Mouse (Mus musculus) heart, adult 8-10 months (tissue): ENCODE data around the gene Armc3. TPM values are rescaled to one million over a fixed set of nuclear protein-coding genes. Genes with fewer than 3 reads are reported as not detected.
"Not testable (repeated sequence)": the region's sequence is repeated elsewhere in the genome, so short reads cannot be mapped to it uniquely, and the experiment has no call there.

Experiments
- DNase-seq: peaks from one replicate; pipeline ENCODE4 v3.0.0; 2022; ENCODE audit warnings: low spot score
- total RNA-seq, 4 experiments: library from RNA; stranded (reverse); gene quantifications; 2 replicates each; pipeline ENCODE4 v1.2.4; 2022

The Armc3 gene
- total RNA-seq, 4 experiments from 2014 or later: not detected

DNA sequence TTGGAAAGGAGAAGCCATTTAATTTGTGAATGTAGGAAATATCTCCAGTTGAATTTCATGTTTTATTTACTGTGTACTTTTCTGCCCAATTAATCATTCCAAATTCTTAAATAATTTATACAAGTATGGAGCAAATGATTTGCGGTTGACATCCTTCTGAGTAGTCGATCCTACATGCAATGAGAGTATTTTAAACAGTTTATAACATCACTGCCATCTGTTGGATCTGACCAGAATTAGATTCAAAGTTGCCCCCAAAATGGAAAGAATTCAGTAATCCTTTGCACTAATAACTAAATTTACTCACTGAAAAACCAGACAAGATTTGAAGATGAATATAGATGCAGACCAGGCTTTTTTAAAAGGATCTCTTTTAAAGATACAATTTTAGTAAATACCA is 75.5 kb downstream of the Armc3 start:
- DNase-seq: no peak

DNA sequence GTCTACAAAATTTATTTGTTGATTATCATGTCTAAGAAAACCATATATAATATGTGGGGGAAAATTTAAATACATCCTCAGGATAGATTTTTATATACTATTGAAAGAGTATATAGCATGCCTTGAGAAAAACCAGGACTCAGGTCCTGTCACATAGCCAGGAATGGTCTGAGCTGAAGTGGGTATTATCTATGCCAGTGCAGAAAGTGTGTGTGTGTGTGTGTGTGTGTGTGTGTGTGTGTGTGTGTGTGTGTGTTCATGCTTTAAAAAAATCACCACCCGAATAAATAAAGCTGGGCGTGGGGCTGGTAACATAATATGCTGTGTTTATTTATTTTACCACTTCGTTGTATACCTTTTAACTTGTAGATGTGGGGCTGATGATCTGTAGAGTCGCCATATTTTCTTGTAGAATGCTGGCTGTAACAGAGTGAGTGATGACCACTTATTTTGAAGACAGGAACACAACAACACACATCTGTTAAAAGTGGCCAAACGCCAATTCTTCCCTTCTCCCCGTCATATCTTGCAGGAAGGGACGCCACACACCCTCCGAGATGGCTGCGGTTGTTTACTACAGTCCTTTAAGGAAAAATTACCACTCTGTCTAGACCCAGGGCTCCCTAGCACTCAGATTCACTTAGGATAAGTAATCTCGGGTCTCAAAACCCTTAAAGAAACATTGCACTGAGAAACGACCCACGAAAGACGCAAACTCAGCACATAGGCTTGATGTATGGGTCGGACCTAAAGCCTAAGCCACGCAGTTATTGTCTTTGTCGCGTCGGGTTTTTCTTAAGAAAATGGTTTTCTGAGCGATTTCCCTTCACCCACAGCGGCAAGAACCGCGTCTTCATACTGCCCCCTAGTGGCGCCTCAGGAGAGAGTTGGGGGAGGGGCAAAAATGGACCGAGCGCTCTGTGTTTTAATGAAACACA is 76.8 kb downstream of the Armc3 start:
- peak; percentile 82 for DNase-seq

DNA sequence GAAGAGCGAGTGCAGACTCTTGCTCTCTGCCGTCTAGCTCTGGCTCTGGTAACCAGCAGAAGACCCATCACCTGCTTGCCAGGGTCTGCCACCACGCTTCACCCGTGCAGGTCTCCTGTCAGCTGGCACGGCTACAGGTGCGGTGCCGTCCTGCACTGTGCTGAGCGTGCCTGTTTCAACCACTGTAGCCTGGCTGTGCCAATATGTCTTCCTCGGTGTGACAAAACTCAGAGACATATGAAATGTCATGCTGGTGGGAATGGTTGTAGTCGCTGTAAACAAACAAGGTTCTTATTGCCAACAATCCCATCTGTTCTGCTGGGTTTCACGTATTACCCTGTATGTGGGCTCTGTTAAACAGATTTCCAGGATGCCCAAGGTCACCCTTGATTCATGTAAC is 81.2 kb downstream of the Armc3 start:
- no peak for DNase-seq

DNA sequence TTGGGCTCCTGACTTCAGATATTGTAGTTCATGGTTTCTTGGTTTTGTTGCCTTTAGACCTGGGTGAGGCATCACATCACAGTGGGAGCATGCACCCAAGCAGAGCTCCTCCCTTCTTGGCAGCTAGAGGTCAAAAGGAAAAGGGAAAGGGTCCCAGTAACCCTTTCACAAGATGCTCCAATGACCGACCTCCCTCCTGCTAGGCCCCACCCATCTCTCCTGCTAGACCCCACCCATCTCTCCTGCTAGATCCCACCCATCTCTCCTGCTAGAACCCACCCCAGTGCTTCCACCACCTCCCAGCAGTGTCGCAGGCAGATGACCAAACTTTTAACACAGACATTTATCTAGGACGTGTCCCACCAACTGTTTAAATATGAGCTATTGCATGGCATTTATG is 93.3 kb downstream of the Armc3 start:
- DNase-seq: no peak

DNA sequence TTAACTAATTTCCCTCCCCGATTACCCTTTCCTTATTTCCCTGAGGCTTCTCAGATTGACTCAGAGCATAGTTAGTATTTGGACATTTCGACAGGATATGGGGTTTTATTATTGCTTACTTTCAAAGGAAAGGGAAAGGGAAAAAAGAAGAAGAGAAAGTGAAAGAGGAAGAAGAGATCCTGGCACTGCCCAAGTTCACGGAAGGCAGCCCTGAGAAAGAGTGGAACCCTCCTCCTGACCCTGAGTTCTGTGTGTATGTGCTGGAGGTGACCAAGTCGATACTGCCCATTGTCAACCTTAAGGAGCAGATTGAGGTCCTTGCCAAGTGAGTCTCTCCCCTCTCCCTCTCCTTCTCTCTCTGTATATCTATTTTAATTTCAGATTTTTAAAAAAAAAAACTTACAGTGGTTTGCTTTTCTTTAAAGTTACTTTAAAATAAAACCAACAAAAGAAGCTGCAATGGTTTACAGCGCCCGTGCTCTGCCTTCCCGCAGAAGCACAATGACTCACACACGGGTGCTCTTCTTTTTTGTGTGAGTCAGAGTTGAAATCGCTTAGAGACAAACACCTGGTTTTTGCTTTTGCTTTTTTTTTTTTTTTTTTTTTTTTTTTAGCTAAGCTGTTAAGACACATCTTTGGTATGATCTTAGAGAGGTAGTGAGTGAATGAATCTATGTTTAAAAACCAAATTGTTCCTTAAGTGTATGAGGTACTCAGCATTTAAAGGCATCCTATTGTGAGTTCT is 101.4 kb downstream of the Armc3 start:
- peak; percentile 24 for DNase-seq

DNA sequence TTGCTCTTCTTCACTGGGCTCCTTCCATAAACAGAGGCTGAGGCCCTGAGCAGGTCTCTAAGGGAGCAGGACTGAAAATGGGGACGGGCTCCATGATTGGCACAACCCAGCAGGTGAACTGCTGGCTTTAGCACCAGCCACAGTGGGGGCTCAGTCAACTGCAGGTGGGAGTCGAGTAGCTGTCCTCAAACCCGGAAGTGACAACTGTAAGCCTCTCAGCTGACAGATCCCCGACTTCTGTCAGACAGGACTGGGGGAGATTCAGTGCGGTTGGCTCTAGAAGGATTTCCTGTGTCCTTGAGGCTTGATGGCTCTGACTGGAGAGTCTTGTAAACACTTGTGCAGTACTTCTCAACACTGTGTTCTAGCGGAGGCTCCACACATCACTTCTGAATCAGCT is 102.1 kb downstream of the Armc3 start:
- peak; percentile 2 for DNase-seq

DNA sequence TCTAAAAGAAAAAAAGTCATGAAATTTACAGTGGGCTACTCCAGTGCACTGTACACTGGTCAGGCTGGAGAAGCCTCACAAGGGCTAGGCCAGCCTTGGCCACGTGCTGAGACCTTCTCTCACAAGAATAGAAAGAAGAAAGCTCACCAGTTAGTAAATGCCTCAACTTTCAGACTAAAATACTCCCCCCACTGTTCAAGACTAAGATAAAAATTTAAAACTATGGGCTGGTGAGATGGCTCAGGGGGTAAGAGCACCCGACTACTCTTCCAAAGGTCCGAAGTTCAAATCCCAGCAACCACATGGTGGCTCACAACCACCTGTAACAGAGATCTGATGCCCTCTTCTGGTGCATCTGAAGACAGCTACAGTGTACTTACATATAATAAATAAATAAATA is 104.0 kb downstream of the Armc3 start:
- DNase-seq: not testable (repeated sequence)

DNA sequence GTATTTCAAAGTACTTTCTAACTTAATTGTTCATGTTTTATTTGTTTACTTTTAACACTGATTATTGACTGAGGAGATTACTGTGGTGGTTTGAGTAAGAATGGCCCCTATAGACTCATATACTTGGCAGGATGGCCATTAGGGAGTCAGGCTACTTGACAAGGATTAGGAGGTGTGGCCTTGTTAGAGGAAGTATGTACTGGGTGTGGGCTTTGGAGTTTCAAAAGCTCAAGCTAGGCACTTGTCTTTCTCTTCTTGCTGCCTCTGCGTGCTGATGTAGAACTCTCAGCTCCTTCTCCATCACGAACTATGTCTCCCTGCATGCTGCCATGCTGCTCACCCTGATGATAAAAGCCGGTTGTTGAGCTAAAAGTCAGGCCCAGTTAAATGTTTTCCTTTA is 111.4 kb downstream of the Armc3 start:
- DNase-seq: no peak

DNA sequence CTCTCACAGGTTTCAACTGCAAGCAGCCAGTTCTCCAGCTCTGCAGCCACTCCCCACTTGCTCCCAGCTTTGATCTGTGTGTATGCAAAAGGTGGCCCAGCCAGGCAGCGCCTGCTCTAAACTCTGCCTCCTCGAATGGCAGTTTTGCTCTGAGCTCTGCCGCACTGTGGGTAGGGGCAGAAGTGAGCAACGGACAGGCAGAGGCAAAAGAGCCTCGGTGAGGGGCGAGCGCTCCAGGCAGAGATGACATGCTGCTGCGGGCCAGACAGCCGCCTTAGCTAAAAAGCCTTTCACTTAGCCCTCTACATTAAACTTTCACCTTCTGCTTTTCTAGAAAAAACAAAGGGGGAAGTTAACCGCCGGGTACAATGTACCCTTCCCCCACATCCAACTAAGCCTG is 117.0 kb downstream of the Armc3 start:
- no peak for DNase-seq

DNA sequence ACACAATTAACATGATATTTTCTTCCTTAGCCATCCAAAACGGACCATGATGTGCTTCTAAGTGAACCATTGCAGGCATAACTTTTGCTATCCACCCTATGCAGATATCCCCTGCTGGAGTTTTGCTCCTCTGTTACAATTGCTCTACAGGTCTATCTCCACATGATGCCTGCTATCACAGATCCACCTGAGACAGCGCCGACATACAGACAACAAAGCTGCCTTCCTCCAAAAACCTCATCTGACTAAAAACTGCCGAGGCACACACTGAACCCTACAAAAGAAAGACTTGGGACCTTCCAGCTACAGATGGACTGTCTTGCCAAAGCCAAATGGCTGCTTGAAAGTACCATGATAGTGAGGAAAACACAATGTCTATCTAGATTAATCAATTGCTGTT is 117.6 kb downstream of the Armc3 start:
- DNase-seq: no peak

DNA sequence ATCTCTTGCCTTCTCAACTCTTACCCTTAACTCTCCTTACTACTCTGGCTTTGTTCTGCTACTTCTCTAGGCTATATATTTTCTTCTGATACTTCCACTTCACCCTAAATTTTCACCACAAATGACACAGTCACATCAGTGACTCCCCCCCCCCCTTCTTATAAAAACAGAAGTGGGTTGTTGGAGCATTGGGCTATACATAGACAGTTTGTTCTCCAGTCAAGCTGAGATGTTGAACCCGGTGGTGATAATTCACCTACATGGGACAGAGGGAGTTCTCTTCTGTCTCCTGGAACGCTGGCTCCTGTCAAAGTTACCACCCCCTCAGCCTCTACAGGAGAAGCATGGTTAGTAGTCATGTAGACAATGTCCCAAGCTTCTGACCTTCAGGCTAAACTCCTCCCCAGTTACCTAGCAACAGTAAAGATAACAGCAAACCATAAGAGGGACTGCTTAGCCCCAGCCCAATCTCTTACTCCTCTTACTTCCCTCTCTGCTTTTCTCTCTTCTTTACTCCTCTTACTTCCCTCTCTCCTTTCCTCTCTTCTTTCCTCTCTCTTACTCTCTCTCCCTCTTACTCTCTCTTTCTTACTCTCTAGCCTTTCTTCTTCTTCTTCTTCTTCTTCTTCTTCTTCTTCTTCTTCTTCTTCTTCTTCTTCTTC is 118.2 kb downstream of the Armc3 start:
- not testable (repeated sequence) for DNase-seq

DNA sequence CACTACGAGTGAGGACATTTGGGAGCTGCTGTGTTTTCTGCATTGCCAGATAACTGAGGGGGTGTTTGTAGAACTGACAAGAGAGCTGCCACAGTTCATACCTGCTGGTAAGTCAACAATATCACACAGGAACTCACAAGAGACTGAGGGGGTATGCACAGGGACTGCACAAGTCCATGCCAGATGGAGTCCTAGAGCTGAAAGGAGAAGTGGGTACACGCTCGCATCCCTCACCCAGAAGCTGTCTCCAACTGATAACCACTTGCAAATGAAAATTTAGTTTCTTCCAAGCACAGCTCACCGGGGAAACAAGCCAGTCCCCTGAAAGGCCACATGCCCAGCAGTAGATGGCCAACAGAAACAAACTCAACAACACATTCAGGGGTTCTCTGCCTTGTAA is 119.4 kb downstream of the Armc3 start:
- no peak for DNase-seq

DNA sequence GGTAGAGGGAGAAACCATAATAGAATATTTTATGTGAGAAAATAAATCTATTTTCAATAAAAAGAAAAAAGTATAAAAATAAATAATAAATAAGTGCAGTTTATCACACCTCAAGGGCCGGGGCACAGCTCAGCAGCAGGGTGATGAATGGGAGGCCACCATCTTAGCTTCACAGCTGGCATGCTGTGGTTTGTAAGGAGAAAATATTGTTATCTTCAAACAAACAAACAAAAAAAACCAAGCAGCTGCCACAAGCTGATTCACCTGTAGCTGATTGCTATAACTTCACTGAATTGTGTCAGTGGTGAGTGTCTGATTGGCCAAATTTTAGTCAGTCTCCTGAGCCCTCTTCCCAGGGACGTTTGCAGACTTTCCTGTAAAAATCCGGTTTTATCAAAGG is 120.2 kb downstream of the Armc3 start:
- DNase-seq: no peak

DNA sequence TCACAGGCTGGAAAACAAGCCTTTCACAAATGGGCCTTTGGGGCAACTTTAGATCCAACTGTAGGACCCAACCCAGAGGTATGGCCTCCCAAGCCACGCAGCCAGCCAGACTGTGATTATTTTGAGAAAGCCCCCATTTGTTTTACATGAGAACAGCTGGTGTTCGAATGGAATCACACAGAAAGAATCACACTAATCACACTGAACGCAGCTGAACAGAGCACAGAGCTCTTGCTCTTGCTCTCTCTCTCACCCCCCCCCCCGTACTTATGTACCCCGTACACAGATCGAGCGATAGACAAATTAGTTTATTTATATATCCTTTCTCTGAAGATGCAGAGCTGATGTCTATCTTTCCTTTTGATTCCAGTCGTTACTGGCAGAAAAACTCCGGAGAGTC is 123.3 kb downstream of the Armc3 start:
- no peak for DNase-seq

DNA sequence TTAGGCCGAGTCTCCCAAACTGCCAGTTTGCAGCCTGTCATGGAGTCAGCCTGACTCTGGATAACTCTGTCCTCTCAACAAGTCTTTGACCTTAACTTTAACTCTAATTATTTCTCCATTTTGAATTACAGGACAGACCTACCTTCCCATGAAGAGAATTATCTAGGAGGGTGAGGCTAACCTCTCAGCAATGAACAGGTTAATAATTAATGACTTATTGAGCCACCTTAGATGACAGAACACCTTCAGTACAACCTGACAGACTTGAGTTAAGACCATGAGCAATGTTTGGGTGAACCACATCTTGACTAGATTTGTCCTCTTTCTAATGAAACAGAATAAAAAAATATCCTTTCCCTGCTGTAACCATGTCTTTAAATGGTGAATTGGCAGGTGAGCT is 127.3 kb downstream of the Armc3 start:
- no peak for DNase-seq

DNA sequence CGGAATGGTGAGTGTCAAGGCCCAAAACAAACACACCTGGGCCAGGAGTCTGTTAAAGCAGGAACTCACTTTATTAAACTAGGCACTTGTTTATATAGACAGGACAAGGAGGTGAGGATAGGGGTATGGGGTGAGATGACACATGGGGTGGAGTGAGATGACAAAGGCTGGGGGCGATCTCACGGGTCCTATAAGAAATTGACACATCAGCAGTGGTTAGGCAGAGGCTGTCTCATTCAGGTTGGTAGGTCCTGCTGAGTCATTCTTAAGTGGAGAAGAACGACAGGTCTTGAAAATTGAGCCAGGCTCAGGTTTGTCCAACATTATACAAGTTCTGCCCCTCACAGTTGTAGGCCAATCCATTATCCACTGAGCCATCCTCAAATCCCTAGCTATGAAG is 128.7 kb downstream of the Armc3 start:
- DNase-seq: no peak

DNA sequence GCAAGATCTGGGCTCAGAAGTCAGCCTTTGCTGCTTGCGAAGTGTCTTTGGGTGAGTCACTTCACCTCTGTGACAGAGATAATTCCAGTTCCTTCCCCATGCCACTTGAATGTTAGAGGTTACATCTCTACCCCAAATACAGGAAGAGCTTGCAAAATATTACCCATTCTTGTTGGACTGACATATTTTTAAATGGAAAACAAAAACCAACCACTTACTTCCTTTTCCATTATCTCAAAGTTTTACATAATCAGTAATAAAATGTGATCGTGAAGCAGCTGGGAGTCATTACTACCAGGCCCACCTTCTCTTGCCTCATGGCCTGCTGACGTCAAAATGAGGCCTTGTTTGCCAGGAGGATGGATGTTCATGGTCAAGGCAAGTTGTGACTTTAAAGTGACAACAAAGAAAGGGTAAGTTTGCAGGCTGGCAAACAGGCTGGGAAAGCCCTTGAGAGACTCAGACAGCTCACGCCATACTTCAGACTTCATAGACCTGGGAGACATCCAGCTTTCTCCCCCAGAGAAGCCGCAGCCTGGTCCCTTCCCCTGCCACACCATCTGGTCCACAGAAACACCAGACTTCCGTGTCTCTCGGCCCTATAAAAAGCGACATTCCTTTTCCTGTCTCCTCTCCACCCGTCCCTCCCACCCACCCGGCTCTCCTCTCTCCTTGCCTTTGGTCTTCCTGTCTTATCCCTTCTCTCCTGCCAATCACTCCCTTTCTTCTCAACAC is 145.0 kb downstream of the Armc3 start:
- peak; percentile 22 for DNase-seq

DNA sequence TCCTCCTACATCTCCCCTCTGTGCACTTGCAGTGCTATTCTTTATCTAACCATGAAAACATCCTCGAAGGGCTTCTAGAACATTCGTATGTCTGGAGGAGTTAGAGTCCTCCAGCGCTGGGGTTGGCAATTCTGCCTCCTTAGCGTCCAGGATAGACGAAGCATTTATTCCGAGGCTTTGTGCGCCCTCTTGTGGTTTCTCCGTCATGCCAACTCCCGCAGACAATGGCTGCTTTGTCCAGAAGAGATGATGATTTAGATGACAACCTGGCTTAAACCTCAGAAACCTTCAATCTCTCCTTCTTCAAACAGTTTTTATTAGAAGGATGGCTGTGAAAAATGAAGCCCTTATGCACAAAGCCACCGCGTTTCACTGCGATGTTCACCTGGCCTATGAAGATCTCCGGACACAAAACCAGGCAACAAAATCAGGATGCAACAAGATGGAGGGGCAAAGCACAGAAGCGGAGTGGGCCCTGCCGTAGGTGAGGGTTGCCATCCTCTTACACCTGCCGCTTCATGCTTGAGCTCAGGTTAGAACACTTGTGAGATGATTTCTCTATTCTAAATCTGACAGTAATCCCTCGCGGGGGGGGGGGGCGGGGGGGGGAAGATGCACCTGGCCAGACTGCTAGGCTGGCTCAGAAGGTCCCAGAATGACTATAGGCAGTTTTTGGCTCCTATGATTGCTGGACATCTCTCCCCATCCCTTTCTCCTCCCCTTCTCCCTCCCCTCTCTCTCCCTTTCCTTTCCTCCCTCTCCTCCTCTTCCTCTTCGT is 145.7 kb downstream of the Armc3 start:
- DNase-seq: peak; percentile 89

DNA sequence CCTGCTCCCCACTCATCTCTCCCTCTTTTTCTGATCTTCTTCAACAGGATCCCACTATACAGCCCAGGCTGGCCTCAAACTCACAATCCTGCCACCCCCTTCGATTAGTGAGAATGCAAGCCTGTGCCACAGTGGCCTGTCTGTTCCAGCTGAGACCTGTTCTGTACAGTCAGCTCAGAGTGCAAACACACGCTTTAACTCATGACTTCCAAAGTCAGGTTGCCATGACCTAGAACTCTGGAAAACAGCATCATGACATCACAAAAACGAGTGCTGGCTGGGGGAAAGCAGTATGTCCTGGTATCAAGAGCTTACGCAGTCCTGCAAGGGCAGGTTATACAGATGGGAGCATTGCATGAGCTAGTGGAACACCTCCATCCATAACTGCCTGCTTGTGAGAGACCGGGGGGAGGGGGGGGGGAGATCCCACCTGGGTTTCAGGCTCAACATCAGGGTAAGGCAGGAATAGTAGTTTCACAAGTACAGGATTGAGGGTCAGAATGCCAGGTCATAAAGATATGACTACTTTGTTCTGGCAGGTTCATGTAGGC is 146.4 kb downstream of the Armc3 start:
- DNase-seq: no peak

DNA sequence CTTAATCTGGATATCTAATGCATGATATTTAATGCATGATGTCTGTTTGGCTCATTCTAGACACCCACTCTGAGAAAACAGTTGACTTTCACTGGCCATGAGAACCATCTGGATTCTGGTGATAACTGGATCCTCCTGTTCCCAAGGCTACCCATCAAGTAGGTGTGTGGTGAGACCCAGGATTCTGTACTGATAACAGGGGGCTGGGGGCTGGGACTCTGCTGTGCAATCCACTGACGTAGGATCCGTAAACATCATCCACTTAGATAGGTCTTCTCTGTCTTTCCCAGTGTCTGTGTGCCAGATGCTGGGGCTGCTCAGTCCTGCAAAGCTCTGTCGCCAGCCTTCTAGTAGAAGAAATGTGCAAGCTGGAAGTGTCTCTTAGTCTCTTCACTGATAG is 149.4 kb downstream of the Armc3 start:
- no peak for DNase-seq

DNA sequence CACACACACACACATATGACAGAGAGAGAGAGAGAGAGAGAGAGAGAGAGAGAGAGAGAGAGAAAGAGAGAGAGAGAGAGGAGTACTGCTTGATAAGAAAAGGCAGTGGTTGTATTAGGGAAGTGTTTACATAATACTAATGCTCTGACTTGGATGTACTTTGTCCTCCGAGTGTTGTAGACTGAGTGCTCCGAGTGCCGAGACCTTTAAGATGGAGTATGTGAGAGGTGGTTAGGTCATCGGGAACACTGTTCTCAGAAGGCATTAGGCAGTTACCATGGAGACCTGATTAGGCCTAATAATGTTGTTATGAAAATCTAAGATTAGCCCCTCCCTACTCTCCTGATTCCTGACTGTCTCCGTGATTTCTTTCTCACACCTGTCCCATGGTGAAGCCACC is 151.1 kb downstream of the Armc3 start:
- DNase-seq: no peak
